Mouse (Mus musculus): ENCODE measurements at regions not wholly inside any gene's neighbourhood (a gene's known extent, or its start where the extent isn't known, plus 50 kb on each side); places are given as distances from the start of the nearest gene placed in this dataset.
"Not testable (repeated sequence)": the region's sequence is repeated elsewhere in the genome, so short reads cannot be mapped to it uniquely, and the experiment has no call there.

GRCm38 (mm10) chr17:6371846-6372245 is 54.5 kb upstream of the Dynlt1a start:
- not testable (repeated sequence) for DNase-seq

GRCm38 (mm10) chr17:6378374-6378773 is 51.5 kb upstream of the Dynlt1b start:
- peak; percentile 85 for DNase-seq

Data from heart, adult 11 months (tissue).